Mouse (Mus musculus): ENCODE data around the gene Foxj3. TPM values are rescaled to one million over a fixed set of nuclear protein-coding genes. Genes with fewer than 3 reads are reported as not detected.

Foxj3 gene
- polyA plus RNA-seq, 1 experiment = 9.3 TPM

- Histone ChIP-seq H3ac (ENCODE audit: control insufficient read depth, insufficient read length, low read depth) (no peak overlapping the region), H3K36me3 (ENCODE audit: control insufficient read depth, insufficient read depth) (no peaks in the 10 kb centered on the region), H3K4me3 (ENCODE audit: insufficient read depth, poor library complexity, severe bottlenecking) (no peak overlapping the region), H3K79me3 (ENCODE audit: low read depth) (no peaks in the 10 kb centered on the region), H3K79me2 (ENCODE audit: control insufficient read depth, insufficient read depth) (no peaks in the 10 kb centered on the region), H3K27me3 (ENCODE audit: control insufficient read depth, insufficient read depth, insufficient read length) (peaks cover 5% of the 10 kb centered on the region)
- TF ChIP-seq CEBPB (IDR thresholded peaks at IDR 0.05; ENCODE audit: low read depth) (no peak), USF1 (IDR thresholded peaks at IDR 0.05; ENCODE audit: low read depth) (no peak), MAX (IDR thresholded peaks at IDR 0.05) (no peak), CTCF (IDR thresholded peaks at IDR 0.05; ENCODE audit: control insufficient read depth, insufficient read depth, insufficient read length) (no peak), FOSL1 (IDR thresholded peaks at IDR 0.05; ENCODE audit: insufficient read depth, low read length, poor library complexity, severe bottlenecking) (no peak), MYOG (IDR thresholded peaks at IDR 0.05; ENCODE audit: control insufficient read depth, extremely low read depth, insufficient read length) (no peak), MYOD1 (IDR thresholded peaks at IDR 0.05; ENCODE audit: control insufficient read depth, insufficient read length, low read depth) (no peak)
These were observed 10.4 kb upstream of the Foxj3 start for GRCm38 (mm10) chr4:119526329-119526845.

- H3K27me3 ChIP-seq (ENCODE audit: control insufficient read depth, insufficient read depth, insufficient read length) = no peaks in the 10 kb centered on the region
- no peak overlapping the region for H3K4me3 ChIP-seq (ENCODE audit: insufficient read depth, poor library complexity, severe bottlenecking)
- no peaks in the 10 kb centered on the region for H3K79me2 ChIP-seq (ENCODE audit: control insufficient read depth, insufficient read depth)
- H3ac ChIP-seq (ENCODE audit: control insufficient read depth, insufficient read length, low read depth) = no peak overlapping the region
- no peaks in the 10 kb centered on the region for H3K79me3 ChIP-seq (ENCODE audit: low read depth)
- TF ChIP-seq CEBPB (IDR thresholded peaks at IDR 0.05; ENCODE audit: low read depth) (no peak), MAX (IDR thresholded peaks at IDR 0.05) (no peak), FOSL1 (IDR thresholded peaks at IDR 0.05; ENCODE audit: insufficient read depth, low read length, poor library complexity, severe bottlenecking) (no peak), CTCF (IDR thresholded peaks at IDR 0.05; ENCODE audit: control insufficient read depth, insufficient read depth, insufficient read length) (no peak), USF1 (IDR thresholded peaks at IDR 0.05; ENCODE audit: low read depth) (no peak), MYOD1 (IDR thresholded peaks at IDR 0.05; ENCODE audit: control insufficient read depth, insufficient read length, low read depth) (no peak), MYOG (IDR thresholded peaks at IDR 0.05; ENCODE audit: control insufficient read depth, extremely low read depth, insufficient read length) (no peak)
- H3K36me3 ChIP-seq (ENCODE audit: control insufficient read depth, insufficient read depth) = no peaks in the 10 kb centered on the region
These were observed 5.0 kb upstream of the Foxj3 start for GRCm38 (mm10) chr4:119531813-119532212.

GRCm38 (mm10) chr4:119535103-119535502 lies 1.7 kb upstream of the Foxj3 start:
- H3ac ChIP-seq (ENCODE audit: control insufficient read depth, insufficient read length, low read depth) = no peak overlapping the region
- H3K4me3 ChIP-seq (ENCODE audit: insufficient read depth, poor library complexity, severe bottlenecking) = no peak overlapping the region
- TF ChIP-seq MYOD1 (IDR thresholded peaks at IDR 0.05; ENCODE audit: control insufficient read depth, insufficient read length, low read depth) = no peak
- TF ChIP-seq USF1 (IDR thresholded peaks at IDR 0.05; ENCODE audit: low read depth) = no peak
- TF ChIP-seq FOSL1 (IDR thresholded peaks at IDR 0.05; ENCODE audit: insufficient read depth, low read length, poor library complexity, severe bottlenecking) = no peak
- no peak for TF ChIP-seq MAX (IDR thresholded peaks at IDR 0.05)
- TF ChIP-seq CTCF (IDR thresholded peaks at IDR 0.05; ENCODE audit: control insufficient read depth, insufficient read depth, insufficient read length) = no peak
- TF ChIP-seq MYOG (IDR thresholded peaks at IDR 0.05; ENCODE audit: control insufficient read depth, extremely low read depth, insufficient read length) = no peak
- TF ChIP-seq CEBPB (IDR thresholded peaks at IDR 0.05; ENCODE audit: low read depth) = no peak
- H3K79me3 ChIP-seq (ENCODE audit: low read depth) = peaks cover under 1% of the 10 kb centered on the region
- peaks cover 7% of the 10 kb centered on the region for H3K79me2 ChIP-seq (ENCODE audit: control insufficient read depth, insufficient read depth)
- H3K27me3 ChIP-seq (ENCODE audit: control insufficient read depth, insufficient read depth, insufficient read length) = no peaks in the 10 kb centered on the region
- no peaks in the 10 kb centered on the region for H3K36me3 ChIP-seq (ENCODE audit: control insufficient read depth, insufficient read depth)

GRCm38 (mm10) chr4:119537436-119537835 lies 632 bp downstream of the Foxj3 start:
- no peak overlapping the region for H3K4me3 ChIP-seq (ENCODE audit: insufficient read depth, poor library complexity, severe bottlenecking)
- H3K79me2 ChIP-seq (ENCODE audit: control insufficient read depth, insufficient read depth) = peaks cover 30% of the 10 kb centered on the region
- H3ac ChIP-seq (ENCODE audit: control insufficient read depth, insufficient read length, low read depth) = no peak overlapping the region
- no peak for TF ChIP-seq FOSL1 (IDR thresholded peaks at IDR 0.05; ENCODE audit: insufficient read depth, low read length, poor library complexity, severe bottlenecking)
- TF ChIP-seq CTCF (IDR thresholded peaks at IDR 0.05; ENCODE audit: control insufficient read depth, insufficient read depth, insufficient read length) = no peak
- TF ChIP-seq MYOD1 (IDR thresholded peaks at IDR 0.05; ENCODE audit: control insufficient read depth, insufficient read length, low read depth) = no peak
- TF ChIP-seq CEBPB (IDR thresholded peaks at IDR 0.05; ENCODE audit: low read depth) = no peak
- TF ChIP-seq USF1 (IDR thresholded peaks at IDR 0.05; ENCODE audit: low read depth) = no peak
- no peak for TF ChIP-seq MAX (IDR thresholded peaks at IDR 0.05)
- no peak for TF ChIP-seq MYOG (IDR thresholded peaks at IDR 0.05; ENCODE audit: control insufficient read depth, extremely low read depth, insufficient read length)
- peaks cover 23% of the 10 kb centered on the region for H3K79me3 ChIP-seq (ENCODE audit: low read depth)
- no peaks in the 10 kb centered on the region for H3K36me3 ChIP-seq (ENCODE audit: control insufficient read depth, insufficient read depth)
- no peaks in the 10 kb centered on the region for H3K27me3 ChIP-seq (ENCODE audit: control insufficient read depth, insufficient read depth, insufficient read length)

GRCm38 (mm10) chr4:119539031-119539824 lies 2.4 kb downstream of the Foxj3 start, which contains the start of gene Frg2f1:
Gene Frg2f1, minus strand, starts transcription at chr4:119539529.
- Histone ChIP-seq H3ac (ENCODE audit: control insufficient read depth, insufficient read length, low read depth) (peak within 1 kb of the TSS; percentile 88), H3K36me3 (ENCODE audit: control insufficient read depth, insufficient read depth) (no peaks in the 10 kb centered on the region), H3K27me3 (ENCODE audit: control insufficient read depth, insufficient read depth, insufficient read length) (no peaks in the 10 kb centered on the region), H3K79me3 (ENCODE audit: low read depth) (peaks cover 38% of the 10 kb centered on the region), H3K4me3 (ENCODE audit: insufficient read depth, poor library complexity, severe bottlenecking) (peak within 1 kb of the TSS; percentile 78), H3K79me2 (ENCODE audit: control insufficient read depth, insufficient read depth) (peaks cover 48% of the 10 kb centered on the region)
- TF ChIP-seq MAX (IDR thresholded peaks at IDR 0.05) (no peak), CTCF (IDR thresholded peaks at IDR 0.05; ENCODE audit: control insufficient read depth, insufficient read depth, insufficient read length) (no peak), MYOG (IDR thresholded peaks at IDR 0.05; ENCODE audit: control insufficient read depth, extremely low read depth, insufficient read length) (no peak), FOSL1 (IDR thresholded peaks at IDR 0.05; ENCODE audit: insufficient read depth, low read length, poor library complexity, severe bottlenecking) (no peak), MYOD1 (IDR thresholded peaks at IDR 0.05; ENCODE audit: control insufficient read depth, insufficient read length, low read depth) (no peak), USF1 (IDR thresholded peaks at IDR 0.05; ENCODE audit: low read depth) (no peak)

Measured in C2C12 (cell line).